Mouse (Mus musculus): ENCODE results near the gene Sh2d4b.

GRCm38 (mm10) chr14:40818051-40818450, 75.0 kb downstream of the Sh2d4b start:
- TF ChIP-seq CTCF (IDR thresholded peaks at IDR 0.05; ENCODE audit: extremely low read depth, insufficient read length, insufficient replicate concordance, low read depth, low read length) (no peak), POLR2A (IDR thresholded peaks at IDR 0.05; ENCODE audit: low read depth, low read length) (no peak)

Data from small intestine, adult 2 months (tissue).